Mouse (Mus musculus) embryo, embryonic 11.5 days (tissue): Measurements from ENCODE around the gene Coq5.

Experiments used
- DNase-seq: peaks from one replicate; pipeline ENCODE4 v3.0.0-alpha.2; 2012; ENCODE audit warnings: low read depth, low spot score

The Coq5 gene

GRCm38 (mm10) chr5:115266787-115267468 lies 12.5 kb upstream of the Coq5 start:
- DNase-seq: no peak

- no peak for DNase-seq
These were observed 11.9 kb upstream of the Coq5 start for GRCm38 (mm10) chr5:115267469-115268045.

GRCm38 (mm10) chr5:115268266-115268665 lies 11.2 kb upstream of the Coq5 start:
- DNase-seq: no peak

GRCm38 (mm10) chr5:115269969-115270368 lies 9.5 kb upstream of the Coq5 start:
- DNase-seq: no peak

- DNase-seq: no peak
These were observed 7.3 kb upstream of the Coq5 start for GRCm38 (mm10) chr5:115271931-115272811.

- DNase-seq: peak; percentile 96
These were observed 6.5 kb upstream of the Coq5 start, which contains the start of gene Rnf10 for GRCm38 (mm10) chr5:115272812-115273548. Gene Rnf10 (minus strand): TSS chr5:115272898.

- no peak for DNase-seq
These were observed 5.8 kb upstream of the Coq5 start for GRCm38 (mm10) chr5:115273549-115274135.

- no peak for DNase-seq
These were observed 5.1 kb upstream of the Coq5 start for GRCm38 (mm10) chr5:115274353-115274752.

- no peak for DNase-seq
These were observed 4.7 kb upstream of the Coq5 start for GRCm38 (mm10) chr5:115274771-115275170.

GRCm38 (mm10) chr5:115275998-115276397 lies 3.5 kb upstream of the Coq5 start:
- DNase-seq: no peak

GRCm38 (mm10) chr5:115278053-115278452 lies 1.4 kb upstream of the Coq5 start:
- no peak for DNase-seq

- no peak for DNase-seq
These were observed 681 bp upstream of the Coq5 start for GRCm38 (mm10) chr5:115278785-115279184.

- no peak for DNase-seq
These were observed 703 bp downstream of the Coq5 start for GRCm38 (mm10) chr5:115280050-115280687.

GRCm38 (mm10) chr5:115284735-115285134 lies 5.3 kb downstream of the Coq5 start:
- no peak for DNase-seq

GRCm38 (mm10) chr5:115294173-115294572 lies 14.7 kb downstream of the Coq5 start:
- DNase-seq: no peak

- DNase-seq: no peak
These were observed 16.9 kb downstream of the Coq5 start for GRCm38 (mm10) chr5:115296347-115296746.

- no peak for DNase-seq
These were observed 20.7 kb downstream of the Coq5 start for GRCm38 (mm10) chr5:115300035-115300744.

GRCm38 (mm10) chr5:115300792-115301614 lies 21.5 kb downstream of the Coq5 start, which contains the start of gene Dynll1:
Gene Dynll1 (minus strand): TSS chr5:115300999.
- DNase-seq: peak; percentile 99

GRCm38 (mm10) chr5:115301615-115302014 lies 22.1 kb downstream of the Coq5 start:
- no peak for DNase-seq
